Mouse (Mus musculus) cerebellum, adult 2 months (tissue): Measurements from ENCODE around the gene Upp1.

Experiments used
- CTCF ChIP-seq: fragments of 200-500 bp; IDR thresholded peaks from 2 replicates; pipeline ENCODE4 v1.5.1; 2011; ENCODE audit warnings: low read depth, mild to moderate bottlenecking, control low read depth, low read length, moderate library complexity, borderline replicate concordance; ENCODE audit not compliant: insufficient read depth
- POLR2A ChIP-seq: fragments of 200-500 bp; IDR thresholded peaks from 2 replicates; pipeline ENCODE4 v1.6.1; 2011; ENCODE audit warnings: low read length, control low read depth, borderline replicate concordance; ENCODE audit not compliant: insufficient read depth

DNA sequence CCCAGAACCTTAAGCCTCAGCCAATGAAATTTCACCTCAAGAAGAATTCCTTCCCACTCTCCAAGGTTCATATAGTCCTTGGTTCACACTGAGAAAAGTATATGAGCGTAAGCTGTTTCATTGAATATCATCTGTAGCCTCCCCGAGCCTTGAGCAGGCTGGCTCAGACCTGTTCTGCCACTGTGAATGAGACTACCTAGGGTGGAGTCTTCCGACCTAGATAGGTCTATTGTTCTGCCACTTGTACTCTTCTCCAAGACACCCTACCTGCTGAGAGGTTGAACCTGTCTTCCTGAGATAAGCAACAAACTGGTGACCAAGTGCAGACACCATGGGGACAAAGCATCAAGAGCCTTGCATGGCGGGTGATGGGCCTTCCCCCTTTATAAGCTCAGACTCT is 28.2 kb downstream of the Upp1 start:
- TF ChIP-seq POLR2A (no peak), CTCF (no peak)
